Mouse (Mus musculus) C3H10T1/2 (cell line): Measurements from ENCODE around the gene Pfn3. TPM values are rescaled to one million over a fixed set of nuclear protein-coding genes. Genes with fewer than 3 reads are reported as not detected.

ENCODE experiments used
- polyA plus RNA-seq, 2 experiments: library from polyadenylated mRNA; unstranded; fragments of >200 nt; fragmentation: generic; extraction: Trizol; gene quantifications; one replicate each; pipeline ENCODE4 v1.2.1; 2012; ENCODE audit warnings: missing spikeins in 2 of 2

Pfn3 gene
- polyA plus RNA-seq: not detected

GRCm38 (mm10) chr13:55414743-55415380 is at the start of gene Pfn3:
Pfn3 (minus strand) TSS chr13:55415232.

GRCm38 (mm10) chr13:55464027-55464884 is 49.2 kb upstream of the Pfn3 start, which contains the start of gene Prr7:
Prr7 (plus strand) TSS chr13:55464267.

GRCm38 (mm10) chr13:55444937-55445315 is 29.9 kb upstream of the Pfn3 start, which contains the start of gene Grk6:
Grk6 (plus strand) TSS chr13:55445072.

DNA sequence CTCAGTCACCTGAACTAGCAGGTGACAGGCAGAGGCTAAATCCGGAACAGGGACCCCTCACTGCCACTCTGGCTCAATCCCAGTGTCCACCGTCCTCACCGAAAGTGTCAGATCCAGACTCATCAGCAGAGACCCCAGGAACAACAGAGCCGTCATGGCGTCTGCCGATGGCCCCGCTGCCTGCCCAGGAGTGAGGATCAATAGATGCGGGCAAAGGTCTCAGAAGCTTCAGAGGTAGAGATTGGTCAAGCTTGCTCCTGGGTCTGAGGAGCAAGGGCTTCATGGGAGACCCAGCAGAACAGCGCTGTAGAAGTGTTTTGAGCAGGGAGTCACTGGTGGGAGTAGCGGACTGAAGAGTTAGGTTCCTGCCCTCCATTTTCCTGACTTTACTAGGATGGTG is 11.6 kb upstream of the Pfn3 start, which contains the start of gene F12:
Gene F12, minus strand, starts transcription at position 181 of the 400 bp plus-strand sequence.

GRCm38 (mm10) chr13:55398088-55398487 is 16.9 kb downstream of the Pfn3 start, which contains the start of gene Slc34a1:
Slc34a1 (plus strand) TSS chr13:55398187.

GRCm38 (mm10) chr13:55369531-55370114 is 45.4 kb downstream of the Pfn3 start, which contains the start of gene Rgs14:
Rgs14 (plus strand) TSS chr13:55369732.

Other genes starting within 250 kb of the Pfn3 start
- gene Nsd1, start 205.4 kb downstream of the Pfn3 start, polyA plus RNA-seq: 10 to 100 TPM in 1 of 2 experiments, 1 to 10 TPM in 1; 1.4 to 10.3 TPM
- gene Prelid1, start 94.7 kb downstream of the Pfn3 start, polyA plus RNA-seq: 100 to 1,000 TPM; 501 to 815 TPM
- 10 to 100 TPM; 42.3 to 74.0 TPM for gene Rab24, start 93.3 kb downstream of the Pfn3 start, polyA plus RNA-seq
- 10 to 100 TPM; 56.2 to 85.5 TPM for gene Mxd3, start 85.4 kb downstream of the Pfn3 start, polyA plus RNA-seq
- gene Lman2, start 52.4 kb downstream of the Pfn3 start, polyA plus RNA-seq: 100 to 1,000 TPM in 1 of 2 experiments, 10 to 100 TPM in 1; 98.4 to 103 TPM
- gene Rgs14, start 45.5 kb downstream of the Pfn3 start, polyA plus RNA-seq: under 1 TPM in 1 of 2 experiments, not detected in 1; 0.07 TPM
- not detected for gene Slc34a1, start 17.0 kb downstream of the Pfn3 start, polyA plus RNA-seq
- gene F12, start 11.6 kb upstream of the Pfn3 start, polyA plus RNA-seq: not detected
- gene Grk6, start 29.8 kb upstream of the Pfn3 start, polyA plus RNA-seq: 10 to 100 TPM; 43.0 to 50.7 TPM
- 1 to 10 TPM; 2.8 to 4.0 TPM for gene Prr7, start 49.0 kb upstream of the Pfn3 start, polyA plus RNA-seq
- gene Dbn1, start 72.9 kb upstream of the Pfn3 start, polyA plus RNA-seq: 10 to 100 TPM in 1 of 2 experiments, 1 to 10 TPM in 1; 2.5 to 20.5 TPM
- 100 to 1,000 TPM in 1 of 2 experiments, 10 to 100 TPM in 1; 68.4 to 106 TPM for gene Pdlim7, start 98.4 kb upstream of the Pfn3 start, polyA plus RNA-seq
- 1 to 10 TPM in 1 of 2 experiments, under 1 TPM in 1; 0.34 to 1.7 TPM for gene Dok3, start 114.1 kb upstream of the Pfn3 start, polyA plus RNA-seq
- 10 to 100 TPM; 49.9 to 50.1 TPM for gene Ddx41, start 121.4 kb upstream of the Pfn3 start, polyA plus RNA-seq
- gene Fam193b, start 155.9 kb upstream of the Pfn3 start, polyA plus RNA-seq: 10 to 100 TPM in 1 of 2 experiments, 1 to 10 TPM in 1; 9.0 to 47.1 TPM
- gene Tmed9, start 158.5 kb upstream of the Pfn3 start, polyA plus RNA-seq: 100 to 1,000 TPM; 105 to 221 TPM
- gene B4galt7, start 184.7 kb upstream of the Pfn3 start, polyA plus RNA-seq: 10 to 100 TPM in 1 of 2 experiments, 1 to 10 TPM in 1; 4.8 to 13.1 TPM
- gene Caml, start 207.8 kb upstream of the Pfn3 start, polyA plus RNA-seq: 10 to 100 TPM; 14.1 to 40.8 TPM
- gene Ddx46, start 219.8 kb upstream of the Pfn3 start, polyA plus RNA-seq: 1 to 10 TPM; 1.7 to 8.0 TPM